Mouse (Mus musculus): ENCODE measurements around the gene Armcx3. TPM values are rescaled to one million over a fixed set of nuclear protein-coding genes. Genes with fewer than 3 reads are reported as not detected.

Armcx3 gene
- total and polyA plus RNA-seq, 3 experiments = 0.23 to 8.6 (median 1.2) TPM

DNA sequence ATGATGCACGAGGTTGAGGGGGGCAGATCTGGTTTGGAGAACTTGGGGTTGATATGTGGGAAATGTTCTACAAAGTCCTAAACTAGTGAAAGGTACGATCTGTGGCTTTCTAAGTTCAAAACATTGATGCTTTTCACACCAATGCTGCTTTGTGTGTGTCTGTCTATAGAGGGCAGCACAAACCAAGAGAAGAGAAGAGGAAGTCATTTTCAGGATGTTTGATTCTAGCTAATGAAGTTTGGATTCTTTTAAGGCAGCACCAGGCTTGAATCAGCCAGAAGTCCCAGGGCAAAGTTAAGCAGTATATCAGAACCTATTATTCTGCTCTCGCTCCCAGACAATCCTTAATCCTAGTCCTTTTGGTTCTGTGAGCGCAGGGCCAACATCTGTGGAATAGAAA is 26.6 kb upstream of the Armcx3 start:
- H3K9me3 ChIP-seq (replicated peaks; ENCODE audit: low read length) = no peaks in the 10 kb centered on the region
- H3K9ac ChIP-seq (ENCODE audit: insufficient read depth, low read depth) = no peak overlapping the region
- peak overlapping the region in 1 of 3 experiments; percentile 14 for H3K4me3 ChIP-seq (replicated peaks in 1 of 3; ENCODE audit: low read depth in 2 of 3, low read length in 2 of 3, poor library complexity in 1 of 3)
- peak overlapping the region; percentile 90; the same call in 1 of the 2 replicates for H3K4me2 ChIP-seq (ENCODE audit: insufficient read depth, low read depth, poor library complexity, severe bottlenecking)
- dilution Hi-C loops (cut with MboI; ENCODE audit: extremely low pct_ligation_motif_present, extremely low pct_unique_long_range_greater_than_20kb, low sequenced_read_pairs) (no loop called here), in situ Hi-C loops (cut with MboI; ENCODE audit: low pct_ligation_motif_present, low pct_unique_long_range_greater_than_20kb, low sequenced_read_pairs) (loop anchor here (10.0 kb wide), 1 partner anchor 195 kb away; no protein-coding TSS in a partner anchor)
- H3K36me3 ChIP-seq (replicated peaks in 1 of 2; ENCODE audit: control insufficient read depth in 1 of 2, insufficient read depth in 1 of 2, low read length in 1 of 2) = no peaks in the 10 kb centered on the region
- no peaks in the 10 kb centered on the region for H3K79me2 ChIP-seq (replicated peaks; ENCODE audit: control insufficient read depth, extremely low read depth, insufficient read depth, poor library complexity, severe bottlenecking)
- H3K4me1 ChIP-seq (ENCODE audit: control insufficient read depth in 1 of 2, insufficient read depth in 2 of 2) = no peaks in the 10 kb centered on the region
- no peaks in the 10 kb centered on the region for H3K27me3 ChIP-seq (replicated peaks)
- no peak overlapping the region for H3K27ac ChIP-seq (ENCODE audit: insufficient read depth, low read depth)
- TF ChIP-seq RAD21 (IDR thresholded peaks at IDR 0.05; ENCODE audit: low read depth, low read length) (peak; percentile 85), JUN (IDR thresholded peaks at IDR 0.05; ENCODE audit: insufficient read depth, low read depth, low read length) (no peak), ZKSCAN1 (IDR thresholded peaks at IDR 0.05; ENCODE audit: borderline replicate concordance, low read depth, low read length) (no peak), SMC3 (IDR thresholded peaks at IDR 0.05; ENCODE audit: low read depth, low read length) (peak; percentile 68), CTCF (conservative IDR thresholded peaks at IDR 0.05 in 1 of 2, IDR thresholded peaks at IDR 0.05 in 1 of 2; ENCODE audit: low read depth in 2 of 2, low read length in 2 of 2) (peak in 1 of 2 experiments; percentile 78; a peak in 2 of 4 replicates), POLR2A (IDR thresholded peaks at IDR 0.05; ENCODE audit: low read depth, low read length) (no peak)
- DNase-seq (ENCODE audit: extremely low read depth) = peak; percentile 41

DNA sequence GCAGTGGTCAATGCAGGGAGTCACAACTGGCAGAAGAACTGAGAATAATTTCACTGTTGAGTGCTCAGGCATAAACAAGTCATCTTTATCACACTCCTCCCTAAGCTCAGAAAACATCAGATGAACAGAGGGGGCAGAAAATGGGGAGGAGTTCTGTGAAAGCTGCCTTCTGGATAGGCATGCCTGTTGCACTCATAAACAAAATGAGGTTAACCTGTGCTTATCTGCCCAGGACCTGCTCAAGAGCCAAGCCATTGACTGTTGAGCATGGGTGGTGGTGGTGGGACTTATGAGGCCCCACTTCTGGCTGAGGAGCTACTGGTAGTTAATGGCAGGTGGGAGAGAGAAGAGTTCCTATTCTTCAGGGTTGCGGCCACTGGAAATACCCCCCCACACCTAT is 18.6 kb upstream of the Armcx3 start:
- no peak overlapping the region for H3K9ac ChIP-seq (ENCODE audit: insufficient read depth, low read depth)
- dilution Hi-C loops (cut with MboI; ENCODE audit: extremely low pct_ligation_motif_present, extremely low pct_unique_long_range_greater_than_20kb, low sequenced_read_pairs) (no loop called here), in situ Hi-C loops (cut with MboI; ENCODE audit: low pct_ligation_motif_present, low pct_unique_long_range_greater_than_20kb, low sequenced_read_pairs) (no loop called here)
- no peak for TF ChIP-seq POLR2A (IDR thresholded peaks at IDR 0.05; ENCODE audit: low read depth, low read length)
- TF ChIP-seq POLR2AphosphoS2 (IDR thresholded peaks at IDR 0.05; ENCODE audit: low read depth, low read length) = no peak
- TF ChIP-seq EP300 (IDR thresholded peaks at IDR 0.05; ENCODE audit: low read length) = no peak
- no peak for TF ChIP-seq ZNF384 (IDR thresholded peaks at IDR 0.05; ENCODE audit: low read depth, low read length)
- H3K4me3 ChIP-seq (replicated peaks in 1 of 3; ENCODE audit: low read depth in 2 of 3, low read length in 2 of 3, poor library complexity in 1 of 3) = no peak overlapping the region
- no peaks in the 10 kb centered on the region for H3K79me2 ChIP-seq (replicated peaks; ENCODE audit: control insufficient read depth, extremely low read depth, insufficient read depth, poor library complexity, severe bottlenecking)
- DNase-seq (ENCODE audit: extremely low read depth) = no peak
- H3K36me3 ChIP-seq (replicated peaks in 1 of 2; ENCODE audit: control insufficient read depth in 1 of 2, insufficient read depth in 1 of 2, low read length in 1 of 2) = no peaks in the 10 kb centered on the region
- H3K4me2 ChIP-seq (ENCODE audit: insufficient read depth, low read depth, poor library complexity, severe bottlenecking) = no peak overlapping the region
- no peaks in the 10 kb centered on the region for H3K4me1 ChIP-seq (ENCODE audit: control insufficient read depth in 1 of 2, insufficient read depth in 2 of 2)
- no peaks in the 10 kb centered on the region for H3K9me3 ChIP-seq (replicated peaks; ENCODE audit: low read length)
- H3K27me3 ChIP-seq (replicated peaks) = no peaks in the 10 kb centered on the region
- no peak overlapping the region for H3K27ac ChIP-seq (ENCODE audit: insufficient read depth, low read depth)

GRCm38 (mm10) chrX:134739160-134739559 is 17.2 kb upstream of the Armcx3 start:
- dilution Hi-C loops (cut with MboI; ENCODE audit: extremely low pct_ligation_motif_present, extremely low pct_unique_long_range_greater_than_20kb, low sequenced_read_pairs) (no loop called here), in situ Hi-C loops (cut with MboI; ENCODE audit: low pct_ligation_motif_present, low pct_unique_long_range_greater_than_20kb, low sequenced_read_pairs) (no loop called here)
- no peak overlapping the region for H3K4me3 ChIP-seq (replicated peaks in 1 of 3; ENCODE audit: low read depth in 2 of 3, low read length in 2 of 3, poor library complexity in 1 of 3)
- TF ChIP-seq JUND (conservative IDR thresholded peaks at IDR 0.05; ENCODE audit: low read depth, low read length) = no peak
- TF ChIP-seq EP300 (IDR thresholded peaks at IDR 0.05; ENCODE audit: low read length) = no peak
- no peak for TF ChIP-seq RAD21 (IDR thresholded peaks at IDR 0.05; ENCODE audit: low read depth, low read length)
- no peak for TF ChIP-seq ZNF384 (IDR thresholded peaks at IDR 0.05; ENCODE audit: low read depth, low read length)
- TF ChIP-seq SIN3A (IDR thresholded peaks at IDR 0.05; ENCODE audit: low read length) = no peak
- no peaks in the 10 kb centered on the region for H3K4me1 ChIP-seq (ENCODE audit: control insufficient read depth in 1 of 2, insufficient read depth in 2 of 2)
- H3K27ac ChIP-seq (ENCODE audit: insufficient read depth, low read depth) = no peak overlapping the region
- H3K4me2 ChIP-seq (ENCODE audit: insufficient read depth, low read depth, poor library complexity, severe bottlenecking) = no peak overlapping the region
- no peak overlapping the region for H3K9ac ChIP-seq (ENCODE audit: insufficient read depth, low read depth)
- no peaks in the 10 kb centered on the region for H3K36me3 ChIP-seq (replicated peaks in 1 of 2; ENCODE audit: control insufficient read depth in 1 of 2, insufficient read depth in 1 of 2, low read length in 1 of 2)
- H3K9me3 ChIP-seq (replicated peaks; ENCODE audit: low read length) = no peaks in the 10 kb centered on the region
- no peak for DNase-seq (ENCODE audit: extremely low read depth)
- H3K79me2 ChIP-seq (replicated peaks; ENCODE audit: control insufficient read depth, extremely low read depth, insufficient read depth, poor library complexity, severe bottlenecking) = no peaks in the 10 kb centered on the region
- H3K27me3 ChIP-seq (replicated peaks) = no peaks in the 10 kb centered on the region
